Mouse (Mus musculus) cerebellum, adult 11-12 months (tissue): ENCODE data around the gene C1galt1.

Experiments
- DNase-seq: peaks from one replicate; pipeline ENCODE4 v3.0.0; 2022

C1galt1 gene

DNA sequence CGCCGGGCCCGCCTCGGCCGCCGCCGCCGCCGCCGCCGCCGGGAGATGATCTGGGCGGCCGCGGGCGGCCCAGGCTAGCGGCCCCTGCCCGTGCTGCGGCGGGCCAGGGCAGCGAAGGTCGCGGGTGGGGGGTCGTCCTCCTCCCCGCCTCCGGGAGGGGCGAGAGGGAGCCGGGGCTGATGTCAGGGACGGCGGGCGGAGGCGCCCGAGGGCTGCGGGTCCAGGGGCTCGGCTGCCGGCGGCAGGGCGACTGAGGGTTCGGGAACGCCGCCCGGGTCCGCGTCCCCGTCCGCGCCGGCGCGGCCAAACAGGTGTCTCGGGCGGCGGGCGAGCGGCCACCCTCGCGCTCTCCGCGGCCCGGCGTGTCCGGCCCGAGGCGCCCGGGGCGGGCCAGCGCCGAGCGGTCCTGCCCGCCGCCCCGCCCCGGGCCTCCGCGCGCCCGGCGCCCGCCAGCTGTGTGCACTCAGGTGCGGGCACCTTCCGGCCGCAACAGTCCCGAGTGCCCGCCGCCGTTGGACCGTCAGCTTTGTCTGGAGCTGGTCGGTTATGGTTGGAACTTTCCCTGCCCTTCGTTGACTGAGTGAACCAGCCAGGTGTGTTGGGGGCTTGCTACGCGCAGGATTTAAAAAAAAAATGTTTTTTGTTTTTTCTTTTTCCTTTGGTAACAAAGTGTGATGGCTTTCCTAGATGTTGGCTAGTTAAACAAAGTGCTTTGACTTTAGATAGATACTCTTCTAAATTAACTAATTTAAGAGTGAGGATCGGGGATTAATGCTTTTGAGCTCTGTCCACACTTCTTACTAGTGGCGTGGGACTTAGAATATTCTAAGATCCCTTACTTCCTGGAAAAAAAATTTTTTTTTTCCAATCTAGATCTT lies at the start of gene C1galt1:
Gene C1galt1 (plus strand): TSS at position 41 of the 878 bp plus-strand sequence.
- no peak for DNase-seq

DNA sequence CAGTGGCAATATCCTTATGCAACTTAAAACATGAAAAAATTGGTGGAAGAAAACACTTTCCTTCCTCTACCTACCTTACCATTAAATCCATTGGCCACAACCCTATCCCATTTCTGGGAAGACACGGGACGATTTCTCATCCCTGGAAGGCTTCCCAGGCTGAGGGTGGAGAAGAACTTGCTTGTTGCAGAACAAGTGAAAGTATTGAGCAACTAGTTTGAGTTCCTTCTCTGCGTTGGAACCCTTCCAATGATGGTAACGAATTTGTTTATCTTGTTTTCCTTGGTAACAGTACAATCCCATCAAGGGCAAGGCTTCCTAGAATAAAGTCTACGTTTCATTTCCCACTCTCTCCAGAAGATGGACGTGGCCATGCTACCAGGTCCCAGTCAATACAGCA lies 44.7 kb upstream of the C1galt1 start:
- no peak for DNase-seq

DNA sequence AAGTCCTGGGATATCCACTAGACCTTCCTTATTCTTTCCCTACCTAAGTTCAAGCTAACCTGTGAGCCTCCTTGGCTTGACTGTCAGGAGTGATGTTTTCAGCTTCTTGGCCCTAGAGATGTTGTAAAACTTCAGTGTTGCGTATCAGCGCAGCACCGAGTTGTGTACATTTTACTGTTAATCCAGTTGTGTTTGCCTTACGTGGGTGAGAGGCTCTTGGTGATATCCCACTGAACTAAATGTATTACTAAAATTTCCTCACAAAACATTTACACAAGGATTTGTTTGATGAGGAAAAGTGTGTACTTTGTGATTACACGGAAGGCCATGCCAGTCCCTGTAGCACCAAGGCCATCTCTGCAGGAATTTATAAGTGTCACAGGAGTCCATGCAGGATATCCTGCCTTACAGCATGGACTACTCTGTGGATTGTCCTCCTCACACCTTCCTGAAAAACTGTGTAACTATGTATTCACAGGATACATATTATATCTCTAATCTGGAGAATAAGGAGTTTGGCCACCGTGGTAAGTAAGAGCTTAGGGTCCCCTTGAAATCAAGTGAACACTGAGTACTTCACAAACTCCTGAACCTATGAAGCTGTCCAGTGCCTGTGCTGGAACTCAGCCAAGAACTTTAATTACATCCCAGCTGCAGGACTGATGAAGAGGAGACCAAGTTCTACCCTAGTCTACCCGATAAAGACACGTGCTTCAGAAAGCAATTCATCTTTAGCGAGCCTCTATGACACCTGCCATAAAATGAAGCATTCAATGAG lies 40.7 kb upstream of the C1galt1 start:
- no peak for DNase-seq

DNA sequence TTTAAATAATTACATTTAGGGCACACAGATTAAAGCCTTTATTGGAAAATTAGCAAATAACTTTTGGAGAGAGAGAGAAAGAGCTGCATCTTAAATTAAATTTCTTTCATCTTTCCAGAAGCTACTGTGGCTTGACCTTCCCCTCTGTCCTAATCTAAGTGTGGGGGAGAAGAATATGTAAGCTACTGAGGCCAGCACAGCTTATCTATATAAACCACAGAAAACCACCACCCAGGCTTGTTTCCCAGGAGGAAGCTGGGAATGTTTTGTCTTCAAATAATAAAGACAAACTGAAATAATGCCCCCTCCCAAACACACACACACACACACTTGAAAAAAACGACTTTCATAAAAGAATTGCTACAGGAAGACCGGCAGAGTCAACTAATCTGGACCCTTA lies 30.5 kb upstream of the C1galt1 start:
- DNase-seq: no peak

DNA sequence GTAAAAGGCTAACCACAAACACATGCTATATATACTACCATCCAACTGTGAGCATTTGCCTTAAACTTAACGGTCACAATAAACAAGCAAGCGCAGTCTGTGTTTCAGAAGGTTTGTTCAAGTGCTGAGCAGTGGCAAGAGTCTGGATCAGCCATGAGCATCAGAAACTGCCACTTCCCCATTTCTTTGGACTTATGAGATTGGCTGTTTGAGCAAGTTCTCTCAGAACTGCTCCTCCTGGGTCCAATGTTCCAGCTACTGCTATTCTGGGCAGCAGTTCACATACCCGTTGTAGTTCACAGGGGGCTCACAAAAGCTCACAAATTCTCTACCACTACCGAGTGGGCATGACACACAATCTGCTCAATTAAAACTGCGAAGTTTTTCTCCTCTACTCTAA lies 28.4 kb upstream of the C1galt1 start:
- DNase-seq: no peak

DNA sequence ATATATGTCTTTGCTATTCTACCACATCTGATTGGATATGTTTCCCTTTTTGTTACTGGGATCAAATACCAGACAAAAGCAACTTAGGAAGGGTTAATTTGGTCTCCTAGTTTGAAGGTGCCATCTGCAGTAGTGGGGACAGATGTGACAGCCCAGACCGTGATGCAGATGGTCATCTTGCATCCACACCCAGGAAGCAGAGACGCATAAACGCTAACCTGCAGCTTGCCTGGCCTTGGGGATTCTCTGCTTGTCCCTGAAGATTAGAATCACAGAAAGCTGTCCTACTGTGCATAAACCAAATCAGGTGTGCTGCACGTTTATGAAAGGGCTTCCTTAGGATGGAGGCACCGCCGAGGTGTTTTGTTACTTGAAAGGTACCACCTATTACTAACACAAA lies 22.0 kb upstream of the C1galt1 start:
- no peak for DNase-seq

DNA sequence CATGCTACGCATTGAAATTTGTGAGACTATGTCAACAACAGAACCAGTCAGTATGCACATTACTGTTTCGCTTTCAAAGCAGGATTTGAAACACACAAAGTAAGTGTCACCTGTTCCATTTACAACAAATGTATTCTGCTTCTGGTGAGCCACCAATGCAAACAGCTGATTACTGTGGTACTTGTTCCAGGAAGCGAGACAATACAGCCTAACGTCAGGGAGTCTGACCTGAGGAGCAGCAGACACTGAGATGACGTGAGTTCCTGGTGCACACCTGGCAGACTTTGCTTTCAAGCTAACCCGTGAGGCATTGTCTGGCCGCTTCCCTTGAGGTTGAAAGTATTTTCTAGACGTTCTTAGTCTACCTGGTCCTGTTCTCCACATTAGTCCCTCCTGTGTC lies 13.8 kb upstream of the C1galt1 start:
- no peak for DNase-seq

DNA sequence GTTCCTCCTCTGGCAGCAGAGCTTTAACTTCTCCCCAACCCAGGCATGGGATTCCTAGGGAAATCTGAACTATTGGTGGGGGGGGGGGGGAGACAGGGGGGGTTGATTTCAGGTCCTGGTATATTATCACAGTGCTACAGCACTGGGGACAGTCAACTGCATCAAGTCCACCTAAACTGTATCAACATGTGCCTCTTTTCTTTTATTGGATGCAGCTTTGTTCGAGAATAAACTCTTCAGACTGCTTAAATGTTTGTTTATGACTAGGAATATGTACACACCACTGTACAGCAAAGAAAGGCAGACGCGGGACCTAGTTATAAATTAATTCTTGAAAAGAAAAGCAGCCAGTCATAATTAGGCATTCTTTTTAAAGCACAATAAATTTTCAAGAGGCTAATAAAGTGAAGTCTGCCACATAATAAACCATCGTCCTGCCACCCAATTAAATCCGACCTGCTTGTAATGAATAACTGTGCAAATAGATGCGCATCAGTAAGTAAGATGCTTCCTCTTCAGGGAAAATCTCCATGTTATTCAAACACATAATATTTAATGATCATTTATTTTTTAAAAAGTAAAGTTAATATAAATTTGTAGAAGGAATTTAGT lies 12.0 kb upstream of the C1galt1 start:
- DNase-seq: no peak

DNA sequence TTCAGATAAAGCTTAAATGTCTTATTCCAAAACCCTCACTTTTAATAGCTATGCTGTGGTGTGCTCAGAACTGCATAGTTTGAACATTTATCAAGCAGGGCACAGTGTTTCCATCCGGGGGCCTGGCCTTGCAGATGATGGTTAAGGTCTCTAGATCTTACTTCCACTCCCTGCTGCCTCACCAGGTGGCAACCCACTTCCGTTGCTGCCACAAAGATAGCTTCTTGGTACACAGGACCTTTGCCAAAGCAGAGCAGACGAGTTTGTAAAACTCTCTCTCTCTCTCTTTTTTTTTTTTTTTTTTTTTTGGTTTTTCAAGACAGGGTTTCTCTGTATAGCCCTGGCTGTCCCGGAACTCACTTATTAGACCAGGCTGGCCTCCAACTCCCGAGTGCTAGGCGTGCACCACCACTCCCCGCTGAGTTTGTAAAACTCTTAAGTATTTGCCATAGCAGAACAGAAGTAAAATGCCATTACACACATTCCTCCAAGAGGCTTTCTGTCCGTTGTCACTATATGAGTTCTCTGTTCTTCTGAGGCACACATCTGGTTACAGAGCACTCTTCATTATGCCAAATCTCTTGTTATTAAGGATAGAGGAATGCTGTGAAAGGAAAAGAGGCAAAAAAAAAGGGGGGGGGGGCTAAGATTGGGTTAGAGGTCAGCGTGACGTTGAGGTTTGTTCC lies 773 bp upstream of the C1galt1 start:
- DNase-seq: peak; percentile 26

DNA sequence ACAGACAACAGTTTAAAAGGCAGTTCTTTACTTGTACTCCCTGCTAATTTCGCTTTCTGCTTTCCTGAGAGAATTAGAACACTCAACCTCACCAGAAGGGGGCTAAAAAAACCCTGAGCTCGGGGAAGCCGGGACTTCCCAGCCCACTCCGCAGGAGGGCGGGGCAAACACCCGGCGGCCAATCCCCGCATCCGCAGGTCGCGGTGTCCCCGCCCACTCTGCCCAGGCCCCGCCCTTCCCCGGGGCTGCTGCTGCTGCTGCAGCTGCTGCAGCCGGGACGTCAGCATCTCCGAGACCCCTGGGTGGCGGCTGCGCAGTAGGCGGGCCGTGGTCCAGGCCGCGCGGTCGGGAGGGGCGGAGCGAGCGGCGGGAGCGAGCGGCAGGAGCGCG lies 235 bp upstream of the C1galt1 start:
- peak; percentile 95 for DNase-seq

DNA sequence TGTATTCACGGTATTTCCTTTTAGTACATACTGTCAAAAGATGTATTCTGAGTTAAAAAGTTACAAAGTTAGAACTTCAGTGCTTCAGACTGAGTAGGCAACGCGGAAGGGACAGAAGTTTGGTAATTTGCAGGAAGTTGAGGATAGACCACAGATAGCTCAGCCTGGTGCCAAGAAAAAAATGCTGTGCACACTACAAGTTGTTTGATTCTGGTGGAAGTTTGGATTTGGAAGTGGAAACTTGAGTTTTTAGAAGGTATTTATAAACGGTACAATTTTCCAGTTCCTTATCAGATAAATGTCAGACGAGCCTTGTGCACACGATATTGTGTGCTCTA lies 1.0 kb downstream of the C1galt1 start:
- no peak for DNase-seq

DNA sequence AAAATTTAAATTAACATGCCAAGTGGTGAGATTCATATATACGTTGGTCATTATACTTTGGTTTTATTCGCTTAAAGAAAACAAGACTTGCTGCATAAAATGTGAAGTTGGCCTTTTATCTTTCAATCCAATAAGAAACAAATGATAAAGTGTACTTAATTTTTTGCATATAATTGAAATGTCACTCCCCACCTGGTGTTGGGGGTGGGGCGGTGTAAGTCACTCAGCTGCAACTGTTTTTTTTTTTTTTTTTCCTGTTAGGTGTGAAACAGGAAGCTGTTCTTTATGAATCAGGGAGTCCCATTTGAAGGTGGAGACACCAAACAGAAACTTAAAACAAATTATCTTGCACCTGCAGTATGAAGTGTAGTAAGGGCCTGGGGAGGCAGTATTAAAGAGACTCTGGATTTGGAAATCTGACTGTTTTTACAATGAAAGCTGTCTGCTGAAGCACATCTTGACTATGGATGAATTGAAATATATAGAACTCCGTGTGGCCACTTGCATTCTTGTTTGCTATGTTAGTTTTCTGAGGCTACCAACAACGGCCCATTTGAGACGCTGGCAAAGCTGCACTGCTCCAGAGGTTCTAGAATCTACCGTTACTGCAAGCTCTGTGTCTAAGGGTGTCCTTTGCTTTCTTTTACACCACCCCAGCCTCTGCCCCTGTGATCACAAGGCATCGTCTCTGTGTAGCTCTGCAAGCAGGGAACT lies 2.2 kb downstream of the C1galt1 start:
- DNase-seq: no peak

DNA sequence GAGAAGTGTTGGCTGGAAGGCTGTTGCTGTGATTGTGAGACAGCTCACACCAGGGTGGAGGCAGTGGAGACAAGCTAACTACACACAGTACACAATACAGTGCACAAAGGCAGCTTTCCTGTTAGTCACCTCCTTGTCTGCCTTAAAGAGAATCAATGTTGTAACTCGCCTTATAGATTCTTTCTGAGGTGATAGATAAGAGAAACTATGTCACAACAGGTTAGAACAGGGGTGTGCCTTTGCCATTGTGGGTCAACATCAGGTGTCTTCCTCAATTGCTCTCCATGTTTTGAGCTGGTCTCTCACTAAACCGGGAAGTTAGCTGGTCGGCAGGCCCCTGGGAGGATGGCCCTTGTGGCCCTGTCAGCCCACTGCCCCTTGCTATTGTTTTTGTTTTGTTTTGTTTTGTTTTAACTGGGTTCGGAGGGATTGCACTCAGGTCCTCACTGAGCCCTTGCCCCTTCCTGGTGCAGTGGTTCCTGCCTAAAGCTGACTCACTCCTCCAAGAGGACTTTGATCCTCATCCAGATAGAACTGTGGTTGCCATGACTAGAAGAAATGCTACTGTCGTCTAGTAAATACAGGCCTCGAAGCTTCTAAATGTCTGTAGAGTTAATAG lies 3.4 kb downstream of the C1galt1 start:
- no peak for DNase-seq

DNA sequence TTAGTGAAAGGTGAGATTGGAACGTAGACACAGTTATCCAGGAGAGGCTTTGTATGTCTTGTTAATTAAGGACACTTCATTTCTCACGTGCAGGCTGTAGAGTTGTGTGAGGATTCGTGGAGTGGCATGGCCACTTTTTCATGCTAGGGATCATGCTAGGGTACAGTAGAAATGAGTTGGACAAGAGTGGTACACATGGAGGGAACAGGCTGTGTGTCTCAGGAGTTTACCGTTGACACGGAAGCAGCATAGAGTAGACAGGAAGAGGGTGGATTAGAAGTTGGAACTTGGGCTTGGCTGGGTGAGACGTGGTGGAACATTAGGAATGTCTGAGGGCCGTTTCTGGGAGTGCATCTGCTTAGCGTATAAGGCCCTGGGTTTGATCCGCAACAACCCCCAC lies 4.1 kb downstream of the C1galt1 start:
- no peak for DNase-seq

DNA sequence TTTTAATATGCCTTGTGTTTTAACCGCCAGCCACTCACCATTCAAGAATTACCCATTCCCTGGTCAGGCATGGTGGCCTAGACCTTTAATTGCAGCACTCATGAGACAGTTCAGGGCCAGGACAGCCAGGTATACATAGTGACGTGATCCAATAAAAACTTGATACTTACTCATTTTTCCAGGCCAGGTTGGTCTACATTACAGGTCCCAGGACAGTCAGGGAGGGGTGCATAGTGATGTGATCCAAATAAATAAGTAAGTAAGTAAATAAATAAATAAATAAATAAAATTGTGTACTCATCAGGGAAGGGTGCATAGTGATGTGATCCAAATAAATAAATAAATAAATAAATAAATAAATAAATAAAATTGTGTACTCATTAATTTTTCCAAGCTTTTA lies 6.4 kb downstream of the C1galt1 start:
- no peak for DNase-seq

DNA sequence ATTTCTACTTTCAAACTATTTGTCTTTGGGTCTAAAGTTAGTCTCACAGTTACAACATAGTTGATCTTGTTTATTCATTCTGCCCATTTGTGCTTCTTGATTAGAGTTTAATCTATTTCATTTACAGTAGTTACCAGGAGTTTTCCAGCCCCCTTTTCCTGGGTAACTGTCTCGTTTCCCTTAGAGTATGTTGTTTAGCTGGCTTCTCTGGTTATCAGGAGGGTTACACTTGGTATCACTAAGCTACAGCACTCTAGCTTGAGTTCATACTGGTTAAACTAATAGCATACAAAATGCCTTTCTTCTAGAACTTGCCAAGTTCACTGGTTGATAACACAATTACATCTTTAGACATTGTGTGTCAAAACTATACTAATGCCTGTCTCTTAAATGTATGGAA lies 8.3 kb downstream of the C1galt1 start:
- no peak for DNase-seq

DNA sequence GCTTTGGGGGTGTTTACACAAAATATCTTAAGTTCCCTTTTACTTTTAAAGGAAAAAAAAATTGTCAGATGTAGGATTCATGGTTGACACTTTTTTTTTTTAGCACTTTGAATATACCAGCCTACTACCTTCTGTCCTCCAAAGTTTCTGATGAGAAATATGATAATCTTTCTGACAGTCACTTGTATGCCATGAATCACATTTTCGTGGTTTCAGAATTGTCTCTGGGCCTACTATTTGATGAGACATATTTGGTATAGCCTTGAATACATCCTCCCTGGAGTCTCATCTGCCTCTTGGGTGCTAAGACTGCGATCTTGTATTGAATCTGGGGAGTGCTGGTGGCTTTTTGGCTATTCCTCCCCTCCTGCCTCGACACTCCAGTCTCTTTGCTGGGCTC lies 8.8 kb downstream of the C1galt1 start:
- no peak for DNase-seq

DNA sequence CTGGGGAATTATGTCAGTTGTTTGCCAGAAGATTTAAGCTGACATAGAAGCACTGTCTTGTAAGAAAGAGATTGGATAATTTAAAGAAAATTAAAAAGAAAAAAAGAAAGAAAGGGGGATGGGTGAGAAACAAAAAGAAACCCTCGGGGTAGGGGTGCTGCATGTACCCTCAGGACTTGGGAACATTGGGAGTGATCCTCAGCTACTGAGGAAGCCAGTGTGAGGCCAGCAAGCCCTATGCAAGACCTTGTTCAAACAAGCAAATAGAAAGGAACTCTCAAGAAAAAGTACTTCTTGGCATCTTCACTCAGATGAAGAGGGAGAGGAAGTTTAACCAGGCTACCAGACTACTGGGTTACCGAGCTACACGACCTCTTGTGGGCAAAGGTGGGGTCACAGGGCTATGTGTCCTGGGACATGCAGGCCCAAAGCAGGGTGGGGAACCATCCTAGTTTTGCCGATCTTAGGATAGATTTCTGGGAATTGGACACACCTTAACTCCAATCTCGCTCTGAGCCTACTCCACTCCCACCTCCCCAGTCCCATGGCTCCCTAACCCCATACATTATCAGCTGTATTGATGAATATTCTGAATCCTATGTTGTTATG lies 12.1 kb downstream of the C1galt1 start:
- no peak for DNase-seq

DNA sequence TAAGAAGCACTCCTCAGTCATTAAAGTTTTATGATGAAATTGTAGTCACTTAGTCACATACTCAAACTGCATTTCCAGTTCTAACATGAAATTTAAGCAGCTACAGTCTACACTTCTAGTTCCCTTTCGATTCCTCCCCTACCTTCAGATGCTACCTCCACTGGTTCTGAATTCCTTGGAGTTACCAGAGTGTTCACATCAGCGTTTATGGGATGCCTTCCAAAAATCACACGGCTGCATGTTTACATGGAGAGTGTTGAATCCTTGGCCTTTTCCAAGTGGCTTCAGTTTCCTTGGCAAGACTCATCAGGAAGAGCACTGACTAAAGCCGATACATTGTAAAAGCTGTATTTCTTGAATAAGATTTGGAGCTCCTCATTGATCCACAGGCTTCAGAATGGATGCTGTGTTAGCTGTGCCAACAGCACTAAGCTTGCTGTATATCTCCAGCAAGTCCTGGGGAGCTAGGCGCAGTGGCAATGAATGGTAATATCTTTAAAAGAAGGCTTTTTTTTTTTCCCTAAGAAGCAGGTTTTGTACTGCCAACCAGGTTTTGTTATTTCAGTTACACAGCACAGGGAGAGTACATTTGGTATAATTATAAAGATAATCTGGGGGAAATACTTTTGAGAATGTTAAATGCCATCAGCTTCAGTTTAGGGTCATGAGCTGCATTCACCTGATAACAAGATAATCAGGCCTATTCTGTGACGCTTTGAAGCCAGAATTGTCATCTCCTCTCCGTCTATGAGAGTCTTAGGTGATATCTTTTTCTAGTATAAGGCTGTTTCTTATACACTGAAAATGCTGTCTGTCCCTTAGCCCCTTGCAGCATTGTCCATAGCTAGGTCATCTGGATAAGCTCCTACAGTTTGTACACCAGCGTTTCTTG lies 13.0 kb downstream of the C1galt1 start:
- DNase-seq: no peak

DNA sequence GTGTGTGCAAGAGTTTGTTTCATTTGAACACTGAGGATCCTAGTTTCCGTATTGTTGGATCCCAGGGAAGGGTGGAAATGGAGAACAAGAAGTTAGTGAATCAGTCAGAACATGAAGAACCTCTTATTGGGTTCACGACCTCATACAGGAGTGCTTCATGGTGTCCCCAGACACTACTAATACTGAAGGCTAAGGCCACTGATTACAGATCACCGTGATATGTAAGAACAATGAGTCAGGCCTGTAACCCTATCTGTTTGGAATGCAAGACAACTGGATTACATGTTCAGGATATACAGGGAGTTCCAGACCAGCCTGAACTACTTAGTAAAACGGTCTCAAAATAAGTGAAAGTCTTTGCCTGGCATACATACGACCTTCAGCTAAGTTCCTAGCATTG lies 13.9 kb downstream of the C1galt1 start:
- no peak for DNase-seq

DNA sequence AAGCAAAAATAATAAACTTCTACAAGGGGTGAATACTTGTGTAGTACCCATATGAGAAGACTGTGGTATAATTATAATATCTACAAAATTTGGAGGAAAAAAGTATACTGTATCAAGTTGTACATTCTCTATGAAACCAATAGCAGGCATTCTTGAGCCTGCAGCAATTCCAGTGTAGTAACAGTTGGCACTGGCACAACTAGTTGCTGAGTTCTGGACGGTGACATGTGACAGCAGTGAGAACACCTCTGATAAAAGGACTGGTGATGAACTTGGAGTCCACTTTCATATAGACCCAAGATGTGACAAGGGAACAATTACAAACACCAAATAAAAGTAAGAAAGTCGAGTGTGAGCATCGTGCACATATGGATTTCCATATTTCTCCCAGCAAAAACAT lies 14.5 kb downstream of the C1galt1 start:
- DNase-seq: no peak
